Mouse (Mus musculus) intestine, embryonic 14.5 days (tissue): Measurements from ENCODE around the gene Muc4. TPM values are rescaled to one million over a fixed set of nuclear protein-coding genes. Genes with fewer than 3 reads are reported as not detected.
A peak's percentile ranks its signal among the peaks of the same experiment; 100 is the strongest.

ENCODE experiments used
- ATAC-seq: fragments of 200-750 bp; cut with Nextera tagmentation; replicated peaks from 2 replicates; pipeline ENCODE4 v1.8.0; 2017; ENCODE audit warnings: low read depth, moderate number of reproducible peaks, moderate TSS enrichment, moderate library complexity; ENCODE audit not compliant: low FRiP score, low TSS enrichment
- DNase-seq: peaks from one replicate; pipeline ENCODE4 v3.0.0-alpha.2; 2018; ENCODE audit warnings: low spot score
- H3K27ac ChIP-seq: fragments of 300-500 bp; sonication (generic); 2 replicates; pipeline ENCODE4 v1.5.1; 2014; ENCODE audit warnings: low read depth, mild to moderate bottlenecking, control low read depth
- H3K27me3 ChIP-seq: fragments of 300-500 bp; sonication (generic); replicated peaks from 2 replicates; pipeline ENCODE4 v1.6.1; 2014; ENCODE audit warnings: low read length, control low read depth; ENCODE audit not compliant: control insufficient read depth, insufficient read depth
- H3K36me3 ChIP-seq: fragments of 300-500 bp; sonication (generic); 2 replicates; pipeline ENCODE4 v1.6.1; 2014; ENCODE audit warnings: low read length, control low read depth; ENCODE audit not compliant: control insufficient read depth, insufficient read depth
- H3K4me1 ChIP-seq: fragments of 300-500 bp; sonication (generic); replicated peaks from 2 replicates; pipeline ENCODE4 v1.6.1; 2014; ENCODE audit warnings: low read length, control low read depth, mixed read lengths; ENCODE audit not compliant: control insufficient read depth, insufficient read depth
- H3K4me2 ChIP-seq: fragments of 300-500 bp; sonication (generic); 2 replicates; pipeline ENCODE4 v1.6.1; 2014; ENCODE audit warnings: low read length
- H3K4me3 ChIP-seq: fragments of 300-500 bp; sonication (generic); 2 replicates; pipeline ENCODE4 v1.5.1; 2014; ENCODE audit warnings: low read depth, low read length, control low read depth, mixed read lengths
- H3K9ac ChIP-seq: fragments of 300-500 bp; sonication (generic); 2 replicates; pipeline ENCODE4 v1.6.1; 2014; ENCODE audit warnings: mild to moderate bottlenecking, low read length
- H3K9me3 ChIP-seq: fragments of 300-500 bp; sonication (generic); 2 replicates; pipeline ENCODE4 v1.6.1; 2016; ENCODE audit warnings: low read length, control low read depth; ENCODE audit not compliant: control insufficient read depth
- WGBS: fragments of 180-500 bp; shearing (Covaris S2); extraction: QIAGEN DNeasy Blood & Tissue Kit; methylation state at CpG from one replicate; pipeline ENCODE4 v1.1.7; 2014; 5-methylcytosine and 5-hydroxymethylcytosine counted together
- polyA plus RNA-seq: library from polyadenylated mRNA; unstranded; fragments of >200 nt; fragmentation: Nextera tagmentation; extraction: Ambion mirVana; gene quantifications from 2 replicates; pipeline ENCODE4 v1.2.1, GENCODE M21; 2014

The Muc4 gene
- 3.5 and 3.7 TPM in 2 replicates for polyA plus RNA-seq

DNA sequence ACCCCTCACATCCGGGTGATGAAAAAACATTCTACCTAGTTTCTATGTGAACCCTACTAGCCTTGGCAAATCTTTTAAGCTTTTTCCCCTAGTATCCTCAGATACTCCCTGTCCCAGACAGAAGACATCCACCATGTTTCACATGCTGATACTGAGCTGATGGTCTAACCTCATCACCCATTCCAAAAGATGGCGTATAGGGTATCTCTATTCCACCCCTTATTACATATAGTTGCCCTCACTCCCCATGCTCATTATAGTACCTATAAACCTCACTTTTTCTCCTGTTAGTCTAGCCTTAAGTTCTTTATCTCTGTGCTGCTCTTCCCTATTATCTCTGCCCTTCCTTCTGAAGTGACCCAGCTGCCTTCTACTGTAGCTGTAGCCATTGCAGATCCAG lies at the start of gene Muc4:
Muc4 (plus strand) TSS at position 301 of the 400 bp plus-strand sequence.
- no peaks in the 10 kb centered on the region for H3K36me3 ChIP-seq
- no peak within 1 kb of the TSS for H3K4me2 ChIP-seq
- no peak within 1 kb of the TSS for H3K27ac ChIP-seq
- H3K9ac ChIP-seq = no peak within 1 kb of the TSS
- ATAC-seq (no peak), DNase-seq (no peak)
- no peaks in the 10 kb centered on the region for H3K4me1 ChIP-seq
- H3K27me3 ChIP-seq = no peaks in the 10 kb centered on the region
- WGBS = 96% methylated on average over 2 of the region's 2 CpGs
- H3K4me3 ChIP-seq = no peak within 1 kb of the TSS
- H3K9me3 ChIP-seq = no peaks in the 10 kb centered on the region

DNA sequence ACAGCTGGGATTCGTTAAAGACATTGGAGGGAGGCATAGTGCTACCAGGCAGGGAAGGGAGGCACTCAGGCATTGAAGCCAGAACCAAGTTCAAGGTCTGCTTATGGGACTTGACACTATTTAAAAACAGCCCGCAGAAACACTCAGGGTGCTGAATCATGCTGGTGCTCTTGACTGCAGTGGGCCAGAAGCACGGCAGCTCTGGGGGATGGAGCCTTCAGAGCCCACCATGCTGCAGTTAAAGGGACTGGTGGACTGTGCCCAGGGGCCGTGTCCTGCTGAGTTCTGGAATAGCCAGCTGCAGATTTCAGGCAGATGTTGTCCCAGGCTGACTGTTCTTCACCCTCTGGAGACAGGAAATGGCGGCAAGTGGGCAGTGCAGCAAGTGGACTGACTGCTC lies 49.7 kb upstream of the Muc4 start:
- Histone ChIP-seq H3K9ac (no peak overlapping the region), H3K27ac (no peak overlapping the region), H3K36me3 (peaks cover 14% of the 10 kb centered on the region), H3K4me1 (no peaks in the 10 kb centered on the region), H3K4me3 (no peak overlapping the region), H3K27me3 (no peaks in the 10 kb centered on the region), H3K9me3 (no peaks in the 10 kb centered on the region), H3K4me2 (no peak overlapping the region)
- ATAC-seq (no peak), DNase-seq (no peak)
- 55% methylated on average over 5 of the region's 5 CpGs for WGBS

DNA sequence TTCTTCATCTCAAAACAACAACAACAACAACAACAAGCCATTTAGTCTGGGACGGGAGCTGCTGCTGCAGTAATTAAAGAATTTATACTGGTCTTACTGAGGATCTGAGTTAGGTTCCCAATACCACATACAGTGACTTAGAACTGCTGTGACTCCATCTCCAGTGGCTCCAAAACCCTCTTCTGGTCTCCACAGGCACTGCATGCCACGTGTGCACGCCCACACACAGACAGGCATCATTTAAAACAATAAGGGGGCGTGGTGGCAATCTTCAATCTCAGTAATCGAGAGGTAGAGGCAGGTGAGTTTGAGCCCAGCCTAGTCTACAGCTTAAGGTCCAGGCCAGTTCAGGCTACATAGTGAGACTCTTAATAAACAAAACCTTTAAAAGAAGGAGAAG lies 48.5 kb upstream of the Muc4 start:
- no peak for DNase-seq

DNA sequence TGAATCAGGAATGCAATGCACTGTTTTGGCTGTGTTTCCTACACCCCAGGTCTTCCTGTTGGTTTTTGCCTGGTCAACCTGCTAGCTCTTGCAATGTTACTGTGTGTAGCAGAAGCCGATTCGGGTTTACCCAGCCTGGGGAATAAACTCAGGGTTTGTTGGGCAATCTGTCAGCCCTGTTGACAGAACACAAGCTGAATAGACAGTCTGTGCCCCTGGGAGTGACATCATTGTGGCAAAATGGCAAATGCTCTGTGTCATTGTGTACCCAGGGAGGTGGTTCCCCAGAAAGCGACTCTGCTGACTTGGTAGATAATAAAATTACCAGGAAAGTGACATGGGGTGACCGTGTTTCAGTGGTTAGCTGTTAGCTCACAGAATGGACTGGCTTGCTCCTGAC lies 46.9 kb upstream of the Muc4 start:
- H3K27ac ChIP-seq = no peak overlapping the region
- no peak overlapping the region for H3K4me3 ChIP-seq
- H3K4me2 ChIP-seq = no peak overlapping the region
- DNase-seq (no peak), ATAC-seq (0 out of 2 replicates have a peak, but pooled peaks have one; percentile 28)
- no peaks in the 10 kb centered on the region for H3K27me3 ChIP-seq
- H3K9ac ChIP-seq = no peak overlapping the region
- no peaks in the 10 kb centered on the region for H3K9me3 ChIP-seq
- no peaks in the 10 kb centered on the region for H3K4me1 ChIP-seq
- 42% methylated on average over 4 of the region's 4 CpGs for WGBS
- H3K36me3 ChIP-seq = no peaks in the 10 kb centered on the region

More for the DNA sequence above, 48.5 kb upstream of the Muc4 start:
- Histone ChIP-seq H3K27ac (no peak overlapping the region), H3K36me3 (peaks cover 10% of the 10 kb centered on the region), H3K4me3 (no peak overlapping the region), H3K27me3 (no peaks in the 10 kb centered on the region), H3K4me2 (no peak overlapping the region), H3K9me3 (no peaks in the 10 kb centered on the region), H3K9ac (no peak overlapping the region), H3K4me1 (no peaks in the 10 kb centered on the region)
- WGBS = 83% methylated on average over 5 of the region's 5 CpGs
- ATAC-seq = no peak

DNA sequence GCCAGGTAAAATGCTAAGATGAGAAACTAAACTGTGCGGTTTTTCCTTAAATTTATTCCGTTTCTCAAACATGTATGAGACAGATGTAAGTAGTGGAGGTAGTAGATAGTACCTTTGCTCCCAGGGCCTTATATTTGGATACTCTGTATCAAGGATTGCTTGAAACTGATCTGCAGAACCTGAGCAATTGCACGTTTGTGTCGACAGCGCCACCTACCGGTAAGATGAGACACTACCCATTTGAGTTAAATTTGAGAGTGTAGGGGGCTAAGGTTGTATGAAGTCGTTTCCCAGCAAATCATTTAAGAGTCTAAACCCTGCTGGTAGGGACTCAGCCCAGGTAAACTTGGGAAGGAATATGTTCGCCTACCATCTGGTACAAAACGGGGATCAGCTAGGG lies 46.2 kb upstream of the Muc4 start:
- Histone ChIP-seq H3K27ac (no peak overlapping the region), H3K4me3 (no peak overlapping the region), H3K4me2 (no peak overlapping the region), H3K27me3 (no peaks in the 10 kb centered on the region), H3K9me3 (no peaks in the 10 kb centered on the region), H3K4me1 (no peaks in the 10 kb centered on the region), H3K36me3 (no peaks in the 10 kb centered on the region), H3K9ac (no peak overlapping the region)
- DNase-seq = peak; percentile 87
- no peak for ATAC-seq
- 7% methylated on average over 9 of the region's 9 CpGs for WGBS

DNA sequence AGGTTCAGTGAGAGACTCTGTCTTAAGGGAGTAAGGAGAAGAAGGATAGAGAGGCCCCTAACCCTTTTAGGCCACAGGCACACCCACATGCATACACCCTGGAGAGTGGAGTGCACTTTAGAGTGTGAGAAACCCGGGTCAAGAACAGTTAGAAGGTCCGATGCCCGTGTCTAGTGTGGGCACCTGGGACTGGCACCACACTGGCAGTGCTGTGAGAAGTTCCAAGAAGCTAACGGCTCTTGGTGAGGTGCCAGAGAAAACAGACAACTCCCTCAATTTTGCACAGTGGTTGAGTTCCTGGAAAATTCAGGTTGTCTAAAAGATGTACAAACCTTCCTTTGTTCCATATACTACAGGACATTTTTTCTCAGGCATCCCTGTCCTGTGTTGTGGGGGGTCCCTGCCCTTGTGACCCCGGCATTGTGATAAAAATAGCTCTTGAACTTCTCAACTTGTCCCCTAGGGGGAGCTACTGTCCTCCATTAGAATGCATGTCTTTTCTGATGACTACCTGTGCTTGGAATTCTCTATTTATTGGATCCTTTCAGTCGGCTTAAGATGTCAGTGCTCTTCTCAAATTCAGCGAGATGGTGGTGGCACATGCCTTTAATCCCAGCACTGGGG lies 38.7 kb upstream of the Muc4 start:
- no peaks in the 10 kb centered on the region for H3K36me3 ChIP-seq
- WGBS = 42% methylated on average over 7 of the region's 7 CpGs
- no peak overlapping the region for H3K4me2 ChIP-seq
- no peak overlapping the region for H3K9ac ChIP-seq
- no peak overlapping the region for H3K4me3 ChIP-seq
- H3K4me1 ChIP-seq = 0 out of 2 replicates have a peak, but pooled peaks cover 6% of the 10 kb centered on the region
- DNase-seq = peak; percentile 56
- no peaks in the 10 kb centered on the region for H3K27me3 ChIP-seq
- H3K27ac ChIP-seq = no peak overlapping the region
- no peak; the same call in 1 of the 2 replicates for ATAC-seq
- no peaks in the 10 kb centered on the region for H3K9me3 ChIP-seq

DNA sequence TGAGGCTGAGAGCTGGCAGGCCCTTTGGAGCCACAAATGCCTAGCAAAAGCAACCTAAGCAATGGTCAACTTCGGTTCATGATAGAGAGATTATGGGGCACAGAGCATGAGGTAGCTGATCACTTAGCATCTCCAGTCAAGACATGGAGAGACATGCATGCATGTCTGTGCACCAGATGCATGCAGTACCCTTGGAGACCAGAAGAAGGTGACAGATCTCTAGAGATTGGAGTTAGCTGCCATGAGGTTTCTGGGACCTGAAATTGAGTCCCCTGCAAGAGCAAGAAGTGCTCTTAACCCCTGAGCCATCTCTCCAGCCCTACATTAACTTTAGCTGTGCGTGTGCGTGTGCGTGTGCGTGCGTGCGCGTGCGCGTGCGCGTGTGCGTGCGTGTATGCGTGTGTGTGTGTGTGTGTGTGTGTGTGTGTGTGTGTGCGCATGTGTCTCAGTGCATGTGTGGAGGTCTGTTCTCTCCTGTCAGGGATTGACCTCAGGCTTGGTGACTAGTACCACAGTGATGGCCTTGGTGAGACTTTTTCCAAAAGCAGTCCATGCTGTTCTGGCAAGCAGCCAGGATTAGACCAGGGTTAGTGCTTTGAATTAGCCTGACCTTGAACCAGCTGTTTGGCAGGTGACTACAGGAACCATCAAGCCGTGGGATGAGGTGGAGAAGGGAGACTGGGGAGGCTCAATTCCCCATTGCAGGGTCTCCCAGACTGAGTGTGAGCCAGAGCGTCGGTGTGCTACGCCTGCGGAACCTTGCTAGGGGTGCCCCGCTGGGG lies 37.8 kb upstream of the Muc4 start:
- H3K27ac ChIP-seq = no peak overlapping the region

DNA sequence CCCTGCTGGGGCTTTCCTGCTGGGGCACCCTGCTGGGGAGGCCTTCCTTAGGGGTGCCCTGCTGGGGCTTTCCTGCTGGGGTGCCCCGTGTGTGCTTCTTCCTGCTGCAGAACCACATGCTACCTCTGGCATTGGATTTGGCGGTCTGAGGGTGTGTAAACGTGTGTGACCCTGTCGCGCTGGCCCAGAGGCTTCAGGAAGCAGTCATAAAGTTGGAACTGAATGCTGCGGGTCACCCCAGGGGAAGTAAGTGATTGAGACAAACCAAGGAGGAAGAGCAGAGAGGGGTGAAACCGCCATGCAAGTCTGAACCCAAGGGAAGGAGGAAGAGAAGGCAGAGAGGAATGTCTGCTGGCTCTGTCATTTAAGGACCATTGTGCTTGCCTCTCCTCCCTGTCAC lies 37.1 kb upstream of the Muc4 start:
- Histone ChIP-seq H3K27me3 (no peaks in the 10 kb centered on the region), H3K36me3 (no peaks in the 10 kb centered on the region), H3K4me1 (0 out of 2 replicates have a peak, but pooled peaks cover 6% of the 10 kb centered on the region), H3K4me2 (no peak overlapping the region), H3K9me3 (no peaks in the 10 kb centered on the region), H3K4me3 (no peak overlapping the region), H3K27ac (no peak overlapping the region), H3K9ac (no peak overlapping the region)
- ATAC-seq = no peak
- 41% methylated on average over 7 of the region's 7 CpGs for WGBS
- DNase-seq = peak; percentile 48

More for the DNA sequence above, 37.8 kb upstream of the Muc4 start:
- peak; percentile 50 for DNase-seq
- Histone ChIP-seq H3K4me1 (0 out of 2 replicates have a peak, but pooled peaks cover 6% of the 10 kb centered on the region), H3K9ac (no peak overlapping the region), H3K4me3 (no peak overlapping the region), H3K36me3 (no peaks in the 10 kb centered on the region), H3K9me3 (no peaks in the 10 kb centered on the region), H3K4me2 (no peak overlapping the region), H3K27me3 (no peaks in the 10 kb centered on the region)
- peak; percentile 45; the same call in 1 of the 2 replicates for ATAC-seq
- WGBS = 88% methylated on average over 20 of the region's 22 CpGs
